Mouse (Mus musculus): Measurements from ENCODE around the gene Pik3c2b. TPM values are rescaled to one million over a fixed set of nuclear protein-coding genes. Genes with fewer than 3 reads are reported as not detected.
"Not testable (repeated sequence)": the region's sequence is repeated elsewhere in the genome, so short reads cannot be mapped to it uniquely, and the experiment has no call there.

Gene Pik3c2b
- total and polyA plus RNA-seq, 3 experiments = 14.6 to 19.9 (median 19.4) TPM

DNA sequence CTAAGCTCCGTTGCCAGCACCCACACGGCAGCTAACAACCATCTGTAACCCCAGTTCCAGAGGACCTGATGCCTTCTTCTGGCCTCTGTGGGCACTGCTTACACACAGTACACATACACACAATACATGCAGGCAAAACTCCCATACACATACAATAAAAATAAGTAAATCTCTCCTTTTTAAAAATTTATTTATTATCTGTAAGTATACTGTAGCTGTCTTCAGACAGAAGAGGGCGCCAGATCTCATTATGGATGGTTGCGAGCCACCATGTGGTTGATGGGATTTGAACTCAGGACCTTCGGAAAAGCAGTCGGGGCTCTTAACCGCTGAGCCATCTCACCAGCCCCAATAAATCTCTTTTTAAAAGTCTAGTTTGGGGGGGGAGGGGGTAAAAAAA lies 24.1 kb upstream of the Pik3c2b start:
- intact Hi-C loops (cut with DNase I) = loop anchor here (5.0 kb wide), 1 partner anchor 591 kb away; the partner anchor contains the start of gene Snrpe
- DNase-seq = no peak
- WGBS = 94% methylated on average over 7 of the region's 7 CpGs
- Histone ChIP-seq H3K9ac (ENCODE audit: low read depth, low read length) (no peak overlapping the region), H3K4me1 (ENCODE audit: control insufficient read depth, insufficient read depth, low read length) (peaks cover 3% of the 10 kb centered on the region; the same call in 1 of the 2 replicates), H3K79me2 (replicated peaks; ENCODE audit: control insufficient read depth, insufficient read depth, low read length) (peaks cover 5% of the 10 kb centered on the region; the same call in 1 of the 2 replicates), H3K36me3 (ENCODE audit: control insufficient read depth, insufficient read depth, low read length) (peaks cover 14% of the 10 kb centered on the region), H3K4me3 (no peak overlapping the region), H3K27ac (no peak overlapping the region), H3K27me3 (ENCODE audit: control insufficient read depth, insufficient read depth, low read length) (no peaks in the 10 kb centered on the region)
- TF ChIP-seq POLR2A (IDR thresholded peaks at IDR 0.05; ENCODE audit: insufficient read depth, low read depth, low read length) (no peak), CTCF (IDR thresholded peaks at IDR 0.05) (peak; percentile 46)

DNA sequence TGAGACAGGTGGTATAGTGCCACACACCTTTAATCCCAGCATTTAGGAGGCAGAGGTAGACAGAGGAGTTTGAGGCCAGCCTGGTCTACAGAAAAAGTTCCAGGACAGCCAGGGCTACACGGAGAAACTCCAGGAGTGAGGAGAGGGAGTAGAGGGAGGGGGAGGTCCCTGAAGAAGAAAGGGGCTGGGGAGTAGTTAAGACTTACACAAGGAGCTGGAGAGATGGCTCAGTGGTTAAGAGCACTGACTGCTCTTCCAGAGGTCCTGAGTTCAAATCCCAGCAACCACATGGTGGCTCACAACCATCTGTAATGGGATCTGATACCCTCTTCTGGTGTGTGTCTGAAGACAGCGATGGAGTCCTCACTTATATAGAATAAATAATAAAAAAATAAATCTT lies 23.5 kb upstream of the Pik3c2b start:
- not testable (repeated sequence) for H3K4me3 ChIP-seq; DNase-seq; H3K79me2 ChIP-seq (replicated peaks; ENCODE audit: control insufficient read depth, insufficient read depth, low read length); H3K4me1 ChIP-seq (ENCODE audit: control insufficient read depth, insufficient read depth, low read length); H3K27ac ChIP-seq; H3K9ac ChIP-seq (ENCODE audit: low read depth, low read length); H3K27me3 ChIP-seq (ENCODE audit: control insufficient read depth, insufficient read depth, low read length)
- 100% methylated on average over 2 of the region's 2 CpGs for WGBS
- H3K36me3 ChIP-seq (ENCODE audit: control insufficient read depth, insufficient read depth, low read length) = peaks cover 14% of the 10 kb centered on the region
- intact Hi-C loops (cut with DNase I) = loop anchor here (5.0 kb wide), 1 partner anchor 590 kb away; the partner anchor contains the start of gene Snrpe

GRCm38 (mm10) chr1:133023723-133024122 lies 21.7 kb upstream of the Pik3c2b start:
- DNase-seq; H3K79me2 ChIP-seq (replicated peaks; ENCODE audit: control insufficient read depth, insufficient read depth, low read length); H3K27me3 ChIP-seq (ENCODE audit: control insufficient read depth, insufficient read depth, low read length); H3K36me3 ChIP-seq (ENCODE audit: control insufficient read depth, insufficient read depth, low read length); H3K27ac ChIP-seq; H3K9ac ChIP-seq (ENCODE audit: low read depth, low read length); H3K4me3 ChIP-seq; H3K4me1 ChIP-seq (ENCODE audit: control insufficient read depth, insufficient read depth, low read length): not testable (repeated sequence)
- WGBS = 70% methylated on average over 3 of the region's 3 CpGs
- intact Hi-C loops (cut with DNase I) = loop anchor here (5.0 kb wide), 1 partner anchor 589 kb away; the partner anchor contains the start of gene Snrpe

GRCm38 (mm10) chr1:133024426-133024825 lies 21.0 kb upstream of the Pik3c2b start:
- 14% methylated on average over 7 of the region's 7 CpGs for WGBS
- peaks cover 3% of the 10 kb centered on the region; the same call in 1 of the 2 replicates for H3K4me1 ChIP-seq (ENCODE audit: control insufficient read depth, insufficient read depth, low read length)
- DNase-seq = no peak
- no peaks in the 10 kb centered on the region for H3K27me3 ChIP-seq (ENCODE audit: control insufficient read depth, insufficient read depth, low read length)
- peaks cover 6% of the 10 kb centered on the region for H3K36me3 ChIP-seq (ENCODE audit: control insufficient read depth, insufficient read depth, low read length)
- peaks cover 5% of the 10 kb centered on the region; the same call in 1 of the 2 replicates for H3K79me2 ChIP-seq (replicated peaks; ENCODE audit: control insufficient read depth, insufficient read depth, low read length)
- TF ChIP-seq EP300 (IDR thresholded peaks at IDR 0.05; ENCODE audit: insufficient read depth, low read depth, low read length) = no peak
- TF ChIP-seq CTCF (IDR thresholded peaks at IDR 0.05) = no peak
- TF ChIP-seq POLR2A (IDR thresholded peaks at IDR 0.05; ENCODE audit: insufficient read depth, low read depth, low read length) = no peak
- peak overlapping the region; percentile 70 for H3K4me3 ChIP-seq
- intact Hi-C loops (cut with DNase I) = loop anchor here (5.0 kb wide), 1 partner anchor 588 kb away; the partner anchor contains the start of gene Snrpe
- no peak overlapping the region; the same call in 1 of the 2 replicates for H3K9ac ChIP-seq (ENCODE audit: low read depth, low read length)
- peak overlapping the region; percentile 84 for H3K27ac ChIP-seq

GRCm38 (mm10) chr1:133025051-133025795 lies 20.2 kb upstream of the Pik3c2b start:
- Histone ChIP-seq H3K4me3 (peak overlapping the region; percentile 70), H3K36me3 (ENCODE audit: control insufficient read depth, insufficient read depth, low read length) (peaks cover 5% of the 10 kb centered on the region), H3K4me1 (ENCODE audit: control insufficient read depth, insufficient read depth, low read length) (peaks cover 3% of the 10 kb centered on the region), H3K79me2 (replicated peaks; ENCODE audit: control insufficient read depth, insufficient read depth, low read length) (peaks cover 5% of the 10 kb centered on the region; the same call in 1 of the 2 replicates), H3K9ac (ENCODE audit: low read depth, low read length) (peak overlapping the region; percentile 99), H3K27ac (peak overlapping the region; percentile 84), H3K27me3 (ENCODE audit: control insufficient read depth, insufficient read depth, low read length) (no peaks in the 10 kb centered on the region)
- peak; percentile 83 to 90 for DNase-seq
- TF ChIP-seq POLR2A (IDR thresholded peaks at IDR 0.05; ENCODE audit: insufficient read depth, low read depth, low read length) = peak; percentile 70
- no peak for TF ChIP-seq EP300 (IDR thresholded peaks at IDR 0.05; ENCODE audit: insufficient read depth, low read depth, low read length)
- no peak for TF ChIP-seq CTCF (IDR thresholded peaks at IDR 0.05)
- intact Hi-C loops (cut with DNase I) = no loop called here
- WGBS = under 1% methylated on average over 40 of the region's 40 CpGs

- intact Hi-C loops (cut with DNase I); H3K27me3 ChIP-seq (ENCODE audit: control insufficient read depth, insufficient read depth, low read length); H3K79me2 ChIP-seq (replicated peaks; ENCODE audit: control insufficient read depth, insufficient read depth, low read length); H3K4me1 ChIP-seq (ENCODE audit: control insufficient read depth, insufficient read depth, low read length); H3K36me3 ChIP-seq (ENCODE audit: control insufficient read depth, insufficient read depth, low read length): not testable (repeated sequence)
- 10% methylated on average over 22 of the region's 23 CpGs for WGBS
- Histone ChIP-seq H3K27ac (peak overlapping the region; percentile 31; the same call in 1 of the 2 replicates), H3K9ac (ENCODE audit: low read depth, low read length) (peak overlapping the region; percentile 61), H3K4me3 (peak overlapping the region; percentile 70)
- DNase-seq = peak in 1 of 2 experiments; percentile 34
These were observed 19.7 kb upstream of the Pik3c2b start for GRCm38 (mm10) chr1:133025796-133026190.
